Mouse (Mus musculus) testis, adult 2 months (tissue): ENCODE results near the gene Gm20890. TPM values are rescaled to one million over a fixed set of nuclear protein-coding genes. Genes with fewer than 3 reads are reported as not detected.
"Not testable (repeated sequence)": the region's sequence is repeated elsewhere in the genome, so short reads cannot be mapped to it uniquely, and the experiment has no call there.

Source experiments
- H3K27ac ChIP-seq: fragments of 200-500 bp; 2 replicates; pipeline ENCODE4 v1.5.1; 2012; ENCODE audit warnings: low read depth, low read length; ENCODE audit not compliant: control insufficient read depth, insufficient read depth
- H3K27me3 ChIP-seq: fragments of 200-500 bp; 2 replicates; pipeline ENCODE4 v1.6.1; 2012; ENCODE audit warnings: mild to moderate bottlenecking, low read length, moderate library complexity; ENCODE audit not compliant: control insufficient read depth, insufficient read depth
- H3K36me3 ChIP-seq: fragments of 200-500 bp; 2 replicates; pipeline ENCODE4 v1.6.1; 2012; ENCODE audit warnings: mild to moderate bottlenecking, low read length; ENCODE audit not compliant: control insufficient read depth, insufficient read depth
- H3K4me1 ChIP-seq: fragments of 200-500 bp; 2 replicates; pipeline ENCODE4 v1.6.1; 2012; ENCODE audit warnings: low read length; ENCODE audit not compliant: control insufficient read depth, insufficient read depth
- H3K4me3 ChIP-seq: fragments of 200-500 bp; 2 replicates; pipeline ENCODE4 v1.5.1; 2012; ENCODE audit warnings: low read depth, mild to moderate bottlenecking, low read length, moderate library complexity, mixed read lengths; ENCODE audit not compliant: control insufficient read depth
- polyA plus RNA-seq: library from polyadenylated mRNA; depleted of rRNA; stranded (reverse); fragments of >200 nt; gene quantifications from 2 replicates; pipeline ENCODE4 v1.2.3, GENCODE M21; 2012; rRNA removed

The Gm20890 gene
- 0.13 TPM in 1 of 2 replicates, not detected in the other for polyA plus RNA-seq

GRCm38 (mm10) chrY:26776699-26777098, at the start of gene Gm20890:
TSS of gene Gm20890 (minus strand) at chrY:26776799.
- not testable (repeated sequence) for H3K27me3 ChIP-seq, H3K36me3 ChIP-seq, H3K27ac ChIP-seq, H3K4me1 ChIP-seq, H3K4me3 ChIP-seq
